Mouse (Mus musculus) c-Kit-positive CD71-negative TER-119-negative erythroid progenitor cells, embryonic 14.5 days (primary cell): ENCODE results near the gene Crip2.

Source experiments
- DNase-seq: peaks from one replicate; pipeline ENCODE4 v3.0.0-alpha.2; 2013; ENCODE audit warnings: low read depth

Gene Crip2

DNA sequence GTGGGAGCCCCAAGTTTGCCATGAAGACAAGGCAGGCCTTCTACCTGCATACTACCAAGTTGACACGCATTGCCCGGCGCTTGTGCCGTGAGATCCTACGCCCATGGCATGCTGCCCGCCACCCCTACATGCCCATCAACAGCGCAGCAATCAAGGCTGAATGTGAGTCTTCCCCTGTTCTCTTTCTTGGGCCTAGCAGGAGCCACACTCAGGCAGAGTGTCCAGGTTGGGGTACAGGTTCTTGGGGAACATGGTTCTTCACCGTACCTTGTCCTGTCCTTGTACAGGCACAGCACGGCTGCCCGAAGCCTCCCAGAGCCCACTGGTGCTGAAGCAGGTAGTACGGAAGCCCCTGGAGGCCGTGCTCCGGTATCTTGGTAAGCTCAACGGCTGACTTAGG is 8.4 kb upstream of the Crip2 start:
- DNase-seq = no peak

GRCm38 (mm10) chr12:113132567-113132966 is 7.5 kb upstream of the Crip2 start:
- no peak for DNase-seq

DNA sequence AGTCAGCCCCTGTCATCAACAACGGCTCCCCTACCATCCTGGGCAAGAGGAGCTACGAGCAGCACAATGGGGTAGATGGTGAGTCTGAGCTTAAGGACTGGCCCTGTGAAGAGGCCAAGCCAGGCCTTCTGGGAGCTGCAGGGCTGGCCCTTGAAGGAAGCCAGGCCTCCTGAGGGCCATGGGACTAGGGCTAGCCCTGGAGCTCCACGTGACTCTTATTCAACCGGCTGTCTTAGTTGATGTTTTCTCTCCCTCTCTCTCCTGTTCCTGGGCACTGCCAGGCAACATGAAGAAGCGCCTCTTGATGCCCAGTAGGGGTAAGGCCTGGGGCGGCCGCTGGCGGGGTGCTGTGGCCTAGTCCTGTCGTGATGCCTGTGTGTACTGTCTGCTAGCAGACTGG is 6.8 kb upstream of the Crip2 start:
- no peak for DNase-seq

GRCm38 (mm10) chr12:113133861-113134403 is 6.1 kb upstream of the Crip2 start:
- no peak for DNase-seq

GRCm38 (mm10) chr12:113134502-113134901 is 5.5 kb upstream of the Crip2 start:
- DNase-seq = no peak

GRCm38 (mm10) chr12:113135401-113135800 is 4.6 kb upstream of the Crip2 start:
- no peak for DNase-seq

GRCm38 (mm10) chr12:113136492-113137020 is 3.5 kb upstream of the Crip2 start:
- no peak for DNase-seq

GRCm38 (mm10) chr12:113137260-113138213 is 2.5 kb upstream of the Crip2 start:
- DNase-seq = no peak

DNA sequence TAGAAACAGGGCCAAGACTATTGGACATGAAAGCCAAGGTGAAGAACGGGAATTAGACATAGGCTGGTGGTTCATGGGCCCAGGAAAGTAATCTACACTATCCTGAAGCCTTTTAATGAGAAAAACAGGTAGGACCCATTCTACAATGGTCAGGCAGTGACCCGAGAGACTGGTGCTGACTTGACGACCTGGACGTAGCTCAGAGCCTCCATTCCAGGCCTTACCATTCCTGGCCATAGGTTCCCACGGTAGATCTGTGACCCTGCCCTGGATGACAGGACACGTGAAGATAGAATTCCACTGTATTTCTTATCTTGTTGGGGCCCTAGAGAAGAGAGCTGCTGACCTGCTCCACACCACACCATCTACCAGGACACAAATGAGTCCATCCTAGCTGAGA is 1.7 kb upstream of the Crip2 start:
- DNase-seq = no peak

DNA sequence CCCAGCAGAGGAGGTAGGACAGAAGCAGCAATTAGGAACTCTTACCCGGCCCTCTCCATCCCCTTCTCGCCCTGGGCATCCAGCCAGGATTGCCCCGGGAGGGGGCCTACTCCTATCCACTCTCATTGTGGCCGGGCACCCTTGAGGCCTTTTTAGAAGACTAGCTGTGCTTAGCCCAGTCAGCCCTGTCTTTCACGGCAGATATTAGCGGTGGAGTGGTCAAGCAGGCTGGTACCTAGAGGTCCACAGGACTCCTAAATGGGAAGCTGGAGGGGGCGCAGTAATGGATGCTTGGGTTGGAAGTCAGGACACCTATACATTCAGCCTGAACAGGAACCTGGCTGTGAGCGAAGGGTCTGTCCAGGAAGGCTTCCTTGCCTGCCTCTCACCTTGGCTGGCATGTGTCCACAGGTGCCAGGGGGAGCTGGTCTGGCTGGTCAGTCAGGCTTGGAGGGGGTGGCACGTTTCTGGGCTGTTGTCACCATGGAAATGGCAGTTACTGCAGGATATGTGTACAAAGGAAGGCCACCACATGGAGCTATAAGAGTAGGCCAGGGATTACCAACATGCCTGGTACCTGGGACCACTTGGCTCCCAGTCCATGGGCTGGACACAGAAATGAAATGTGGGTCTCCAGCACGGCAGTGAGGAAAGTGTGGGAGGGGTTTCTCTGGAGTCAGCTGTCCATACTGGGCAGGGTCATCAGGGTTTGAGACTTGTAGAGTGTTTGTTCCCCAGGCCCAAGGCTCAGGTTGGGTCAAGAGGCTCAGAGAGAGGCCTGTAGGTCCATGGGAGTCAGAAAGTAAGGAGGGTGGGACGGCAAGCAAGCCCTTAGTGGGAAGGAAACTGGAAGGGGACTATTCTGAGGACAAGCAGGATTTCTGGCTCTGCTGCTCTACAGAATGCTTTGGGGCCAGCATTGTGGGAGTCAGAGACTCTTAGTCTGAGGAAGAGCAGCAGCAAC is 853 bp upstream of the Crip2 start:
- no peak for DNase-seq

DNA sequence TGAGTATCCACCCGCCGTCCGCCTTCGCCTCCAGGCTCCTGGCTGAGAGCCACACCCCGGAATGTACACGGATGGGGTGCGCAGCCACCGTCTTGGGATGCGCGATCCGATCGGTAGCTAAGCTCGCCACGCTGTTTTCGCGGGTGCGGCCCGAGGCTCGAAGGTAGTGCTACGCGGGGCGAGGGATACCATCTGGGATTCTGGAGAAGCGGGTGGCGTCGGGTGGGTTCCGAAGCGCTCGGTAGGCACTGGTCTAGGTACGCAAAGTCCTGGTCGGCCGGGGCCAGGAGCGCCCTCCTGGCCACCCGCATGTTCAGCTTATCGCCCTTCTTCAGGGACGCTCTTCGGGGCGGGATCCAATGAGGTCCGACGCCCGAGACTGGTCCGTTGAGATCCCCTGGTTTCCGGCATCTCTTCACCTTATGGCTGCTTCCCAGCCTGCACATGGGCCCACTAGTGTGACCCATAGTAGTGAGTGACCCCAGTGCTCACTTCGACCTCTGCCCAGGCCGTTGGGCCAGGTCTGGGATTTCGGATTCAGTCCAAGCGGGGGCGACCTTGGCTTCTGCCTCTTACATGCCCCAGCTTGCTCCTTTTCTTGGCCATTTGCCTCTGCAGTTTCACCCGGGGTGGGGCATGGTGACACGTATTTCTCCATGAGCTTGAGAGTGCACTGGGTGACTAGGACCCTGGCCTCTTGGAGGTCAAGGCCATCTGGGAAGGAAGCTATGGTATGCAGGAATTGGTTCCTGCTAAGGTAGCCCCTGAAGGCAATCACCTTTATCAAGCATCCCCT is 778 bp downstream of the Crip2 start:
- no peak for DNase-seq

DNA sequence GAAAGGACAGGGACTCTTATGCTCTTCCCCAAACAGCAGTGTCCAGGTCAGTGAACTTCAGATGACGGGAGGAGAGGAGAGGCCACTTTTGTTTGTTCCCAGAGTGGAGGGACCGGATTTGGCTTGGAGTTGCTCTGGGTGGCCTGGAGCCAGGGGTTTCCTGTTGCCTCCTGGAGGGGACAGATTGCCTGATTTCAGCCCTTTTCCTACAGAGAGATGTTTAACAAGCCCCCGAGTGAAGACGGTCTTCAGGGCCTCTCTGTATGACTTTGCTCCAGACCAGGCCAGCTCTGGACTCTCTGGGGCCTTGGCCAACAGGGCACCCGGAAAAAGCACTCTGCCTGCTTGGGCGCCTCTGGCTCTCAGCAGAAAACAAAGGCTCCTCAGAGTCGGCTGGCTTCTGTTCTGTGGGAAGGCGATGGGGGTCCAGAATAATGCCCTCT is 1.5 kb downstream of the Crip2 start:
- no peak for DNase-seq

DNA sequence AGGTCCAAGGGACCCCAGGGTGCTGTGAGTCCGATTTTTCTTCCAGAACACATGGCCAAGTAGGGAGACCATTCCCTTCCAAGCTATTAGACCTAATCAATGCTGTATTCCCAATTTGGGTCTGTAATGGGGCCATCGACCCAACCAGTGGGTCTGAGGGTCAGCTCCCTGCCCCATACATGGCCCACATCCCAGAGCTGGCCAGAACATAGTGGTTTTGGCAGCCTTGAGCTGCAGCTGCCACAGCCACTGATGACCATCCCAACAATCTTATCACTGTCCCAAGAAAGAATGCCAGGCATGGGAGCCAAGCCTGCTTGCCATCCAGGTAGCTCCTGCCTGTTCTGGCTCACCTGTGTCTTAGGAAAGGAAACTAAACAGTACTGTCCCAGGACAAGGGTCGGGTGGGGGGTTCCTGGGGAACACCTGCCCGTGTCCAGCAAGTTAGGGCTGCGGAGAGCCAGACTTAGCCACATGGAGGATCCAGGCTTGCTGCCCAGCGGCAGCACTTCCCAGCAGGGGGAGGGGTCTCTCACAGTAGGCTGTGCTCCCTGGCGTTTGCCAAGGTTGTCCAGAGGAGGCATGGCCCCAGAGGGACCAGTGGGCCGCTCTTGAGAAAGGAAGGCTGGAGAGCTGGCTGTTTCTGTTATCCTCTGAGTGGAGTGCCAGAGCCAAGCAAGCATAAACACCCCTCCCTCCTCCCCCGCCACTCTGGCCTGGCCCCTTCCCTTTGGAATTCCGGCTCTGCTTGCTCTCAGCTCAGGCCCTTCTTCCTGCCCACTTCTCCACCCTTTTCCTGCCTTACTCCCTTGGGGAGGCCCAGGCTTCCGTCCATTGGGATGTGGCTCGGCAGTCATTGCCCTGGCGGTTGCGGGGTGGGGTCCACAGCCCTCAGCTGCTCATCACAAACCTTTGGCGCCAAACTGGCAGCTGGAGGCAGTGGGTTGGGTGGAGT is 2.3 kb downstream of the Crip2 start:
- DNase-seq = no peak

DNA sequence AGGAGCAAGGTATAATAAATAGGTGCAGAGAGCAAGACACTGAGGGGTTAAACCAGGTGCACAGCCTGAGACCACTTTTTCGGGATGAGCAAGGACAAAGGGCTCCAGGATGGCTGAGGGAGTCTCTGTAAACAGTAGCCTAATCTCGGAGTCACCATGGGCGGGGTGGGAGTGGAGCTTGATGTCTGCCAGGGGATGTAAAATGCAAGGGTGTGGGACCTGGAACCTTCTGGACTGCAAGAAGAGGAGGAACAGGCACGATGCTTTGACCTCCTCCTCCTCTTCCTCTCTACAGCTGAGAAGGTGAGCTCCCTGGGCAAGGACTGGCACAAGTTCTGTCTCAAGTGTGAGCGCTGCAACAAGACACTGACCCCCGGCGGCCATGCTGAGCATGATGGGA is 3.1 kb downstream of the Crip2 start:
- DNase-seq = no peak

GRCm38 (mm10) chr12:113144001-113144756 is 4.1 kb downstream of the Crip2 start:
- DNase-seq = no peak

DNA sequence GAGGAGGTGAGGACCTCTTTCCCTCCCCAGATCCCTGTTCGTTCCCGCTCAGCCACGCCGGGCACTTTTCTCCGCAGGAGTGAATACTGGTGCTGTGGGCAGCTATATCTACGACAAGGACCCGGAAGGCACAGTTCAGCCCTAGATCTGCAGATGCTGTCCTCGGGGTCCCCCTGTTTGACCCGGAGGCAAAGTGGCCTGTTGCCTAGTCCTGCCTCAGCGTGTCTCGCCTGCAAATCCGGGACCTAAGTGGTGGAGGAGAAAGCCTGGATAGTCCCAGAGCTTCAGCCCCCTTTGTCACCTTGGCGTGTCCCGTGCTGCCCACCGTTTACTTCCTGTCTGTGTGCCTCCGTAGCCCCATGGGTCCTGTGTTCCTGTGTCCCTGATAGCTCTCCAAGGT is 4.8 kb downstream of the Crip2 start:
- no peak for DNase-seq

- no peak for DNase-seq
These were observed 5.6 kb downstream of the Crip2 start for GRCm38 (mm10) chr12:113145591-113145990.

- peak; percentile 79 for DNase-seq
These were observed 6.3 kb downstream of the Crip2 start, which contains the start of gene Crip1 for GRCm38 (mm10) chr12:113146112-113147057. Gene Crip1 (plus strand): TSS chr12:113146316.
